In genomic region chr2:3228475-3228874, GRCm38 (mm10) we compare ENCODE assay signal across 8 mouse cellular contexts. TPM values are rescaled to one million over a fixed set of nuclear protein-coding genes. Genes with fewer than 3 reads are reported as not detected.
DNase-seq lines count a peak whose midpoint lies in the region; ATAC-seq lines count a peak whose summit lies in the region.

No protein-coding gene starts in this region.

- intact Hi-C loops in left cerebral cortex, postnatal 4 days (cut with DNase I), result loop anchor here (2.0 kb wide), 1 partner anchor 110 kb away; no protein-coding TSS in a partner anchor

- peak; percentile 4 for DNase-seq in CD4-positive, CD25-positive, alpha-beta regulatory T cell, adult 2 months (ENCODE audit: low read depth, low spot score)
- peak; percentile 19 to 33 for DNase-seq in layer of hippocampus, postnatal 10 days (ENCODE audit: low spot score in 2 of 2)
- no peak for DNase-seq in layer of hippocampus, adult 8-10 months (ENCODE audit: low spot score in 2 of 2)
- peak; percentile 14 for DNase-seq in lung, postnatal 10 days
- DNase-seq in left cerebral cortex, postnatal 4 days, result no peak
- no peak for DNase-seq in spleen, postnatal 10 days (ENCODE audit: low spot score in 2 of 2)

- no peak for ATAC-seq in CD4-positive, CD25-positive, alpha-beta regulatory T cell, adult 4 months
- peak; percentile 62; the same call in 1 of the 2 replicates for ATAC-seq in hindbrain, embryonic 12.5 days (ENCODE audit: low FRiP score)

- H3K9me3 ChIP-seq in hindbrain, embryonic 12.5 days (replicated peaks), result no peaks in the 10 kb centered on the region

- no peaks in the 10 kb centered on the region for H3K4me1 ChIP-seq in hindbrain, embryonic 12.5 days

- H3K9ac ChIP-seq in hindbrain, embryonic 12.5 days, result no peak overlapping the region

- no peak overlapping the region for H3K4me3 ChIP-seq in hindbrain, embryonic 12.5 days

- H3K27ac ChIP-seq in hindbrain, embryonic 12.5 days, result no peak overlapping the region

- no peaks in the 10 kb centered on the region for H3K27me3 ChIP-seq in hindbrain, embryonic 12.5 days

- no peak overlapping the region for H3K4me2 ChIP-seq in hindbrain, embryonic 12.5 days (replicated peaks)

- H3K36me3 ChIP-seq in hindbrain, embryonic 12.5 days, result peaks cover 26% of the 10 kb centered on the region

- WGBS in hindbrain, embryonic 12.5 days, result 84% methylated on average over 4 of the region's 4 CpGs

RNA-seq across cellular contexts. Expression of gene Nmt2, which starts 55.5 kb away (rescaled TPM):
- 10 to 100 TPM; 57.0 to 61.4 TPM for polyA plus RNA-seq in CD4-positive, CD25-positive, alpha-beta regulatory T cell, adult 4 months (2017; shearing (Covaris generic))
- total RNA-seq in layer of hippocampus, postnatal 10 days (2021), result 10 to 100 TPM; 76.4 to 78.5 TPM
- total RNA-seq in layer of hippocampus, adult 8-10 months (2022), result 10 to 100 TPM; 80.8 to 96.6 (median 88.5) TPM
- 65.0 and 65.3 TPM in 2 replicates for polyA plus RNA-seq in hindbrain, embryonic 12.5 days (2016; fragmentation: Nextera tagmentation; extraction: Ambion mirVana)
- total RNA-seq in left cerebral cortex, postnatal 4 days (2021), result 100 to 1,000 TPM in 1 of 2 experiments, 10 to 100 TPM in 1; 94.1 to 106 TPM

Comparison
In these comparisons a context has a peak if more than half of its experiments do, and no peak if none do; other contexts are left out.
1. DNase-seq: peak in CD4-positive, CD25-positive, alpha-beta regulatory T cell, adult 2 months (single experiment), layer of hippocampus, postnatal 10 days (2 of 2) and lung, postnatal 10 days (single experiment); none in layer of hippocampus, adult 8-10 months (0 of 2), left cerebral cortex, postnatal 4 days (single experiment) and spleen, postnatal 10 days (0 of 2).